Mouse (Mus musculus) neural tube, embryonic 15.5 days (tissue): ENCODE measurements at regions not wholly inside any gene's neighbourhood (a gene's known extent, or its start where the extent isn't known, plus 50 kb on each side); places are given as distances from the start of the nearest gene placed in this dataset.

ENCODE experiments used
- ATAC-seq: fragments of 200-750 bp; cut with Nextera tagmentation; 2 replicates; pipeline ENCODE4 v1.8.0; 2017; ENCODE audit warnings: mild to moderate bottlenecking, moderate TSS enrichment, moderate library complexity; ENCODE audit not compliant: low FRiP score
- H3K27ac ChIP-seq: fragments of 300-500 bp; sonication (generic); replicated peaks from 2 replicates; pipeline ENCODE4 v1.5.1; 2015; ENCODE audit warnings: mild to moderate bottlenecking, inconsistent platforms
- H3K27me3 ChIP-seq: fragments of 300-500 bp; sonication (generic); replicated peaks from 2 replicates; pipeline ENCODE4 v1.6.1; 2015; ENCODE audit warnings: inconsistent platforms
- H3K36me3 ChIP-seq: fragments of 300-500 bp; sonication (generic); 2 replicates; pipeline ENCODE4 v1.6.1; 2015; ENCODE audit warnings: inconsistent platforms
- H3K4me1 ChIP-seq: fragments of 300-500 bp; sonication (generic); 2 replicates; pipeline ENCODE4 v1.6.1; 2015; ENCODE audit warnings: inconsistent platforms
- H3K4me2 ChIP-seq: fragments of 300-500 bp; sonication (generic); 2 replicates; pipeline ENCODE4 v1.6.1; 2015; ENCODE audit warnings: inconsistent platforms, mild to moderate bottlenecking, moderate library complexity
- H3K4me3 ChIP-seq: fragments of 300-500 bp; sonication (generic); replicated peaks from 2 replicates; pipeline ENCODE4 v1.5.1; 2015; ENCODE audit warnings: mild to moderate bottlenecking, inconsistent platforms
- H3K9ac ChIP-seq: fragments of 300-500 bp; sonication (generic); replicated peaks from 2 replicates; pipeline ENCODE4 v1.6.1; 2015; ENCODE audit warnings: mild to moderate bottlenecking, inconsistent platforms
- H3K9me3 ChIP-seq: fragments of 300-500 bp; sonication (generic); replicated peaks from 2 replicates; pipeline ENCODE4 v1.6.1; 2016; ENCODE audit warnings: inconsistent platforms
- WGBS: fragments of 180-500 bp; shearing (Covaris S2); methylation state at CpG from one replicate; pipeline ENCODE4 v1.1.7; 2015; ENCODE audit warnings: mixed read lengths; 5-methylcytosine and 5-hydroxymethylcytosine counted together

GRCm38 (mm10) chr9:61593991-61594390, 221.8 kb downstream of the Tle3 start:
- H3K36me3 ChIP-seq, result no peaks in the 10 kb centered on the region
- no peak overlapping the region for H3K4me3 ChIP-seq
- 53% methylated on average over 6 of the region's 6 CpGs for WGBS
- no peak for ATAC-seq
- no peak overlapping the region for H3K9ac ChIP-seq
- no peak overlapping the region for H3K4me2 ChIP-seq
- 0 out of 2 replicates have a peak overlapping the region, but pooled peaks have one; percentile 13 for H3K27ac ChIP-seq
- no peaks in the 10 kb centered on the region for H3K9me3 ChIP-seq
- H3K27me3 ChIP-seq, result peaks cover 14% of the 10 kb centered on the region; the same call in 1 of the 2 replicates
- peaks cover 19% of the 10 kb centered on the region for H3K4me1 ChIP-seq

GRCm38 (mm10) chr9:61589727-61590299, 217.6 kb downstream of the Tle3 start:
- Histone ChIP-seq H3K36me3 (no peaks in the 10 kb centered on the region), H3K9ac (no peak overlapping the region), H3K4me2 (no peak overlapping the region), H3K4me3 (no peak overlapping the region), H3K4me1 (peaks cover 10% of the 10 kb centered on the region), H3K9me3 (no peaks in the 10 kb centered on the region), H3K27ac (no peak overlapping the region), H3K27me3 (0 out of 2 replicates have a peak, but pooled peaks cover under 1% of the 10 kb centered on the region)
- ATAC-seq, result no peak
- 89% methylated on average over 10 of the region's 10 CpGs for WGBS

- Histone ChIP-seq H3K4me1 (peaks cover 17% of the 10 kb centered on the region), H3K4me2 (no peak overlapping the region), H3K9ac (no peak overlapping the region), H3K27me3 (peaks cover 7% of the 10 kb centered on the region; the same call in 1 of the 2 replicates), H3K36me3 (no peaks in the 10 kb centered on the region), H3K4me3 (no peak overlapping the region), H3K27ac (peak overlapping the region; percentile 51), H3K9me3 (no peaks in the 10 kb centered on the region)
- 33% methylated on average over 21 of the region's 21 CpGs for WGBS
- ATAC-seq, result peak; percentile 61; the same call in 1 of the 2 replicates
Observed at GRCm38 (mm10) chr9:61583281-61584072, 211.3 kb downstream of the Tle3 start.

- whole genome bisulfite sequencing, result 83% methylated on average over 6 of the region's 6 CpGs
- H3K36me3 ChIP-seq, result no peaks in the 10 kb centered on the region
- H3K27ac ChIP-seq, result no peak overlapping the region
- H3K9me3 ChIP-seq, result no peaks in the 10 kb centered on the region
- no peak for ATAC-seq
- H3K27me3 ChIP-seq, result peaks cover 7% of the 10 kb centered on the region; the same call in 1 of the 2 replicates
- H3K4me2 ChIP-seq, result no peak overlapping the region
- peaks cover 17% of the 10 kb centered on the region for H3K4me1 ChIP-seq
- H3K9ac ChIP-seq, result no peak overlapping the region
- no peak overlapping the region for H3K4me3 ChIP-seq
Observed at GRCm38 (mm10) chr9:61581046-61581445, 208.9 kb downstream of the Tle3 start.

GRCm38 (mm10) chr9:61578255-61578654, 206.1 kb downstream of the Tle3 start:
- Histone ChIP-seq H3K4me3 (no peak overlapping the region), H3K4me2 (no peak overlapping the region), H3K9ac (no peak overlapping the region), H3K36me3 (no peaks in the 10 kb centered on the region), H3K4me1 (peaks cover 16% of the 10 kb centered on the region), H3K27me3 (peaks cover 7% of the 10 kb centered on the region; the same call in 1 of the 2 replicates), H3K9me3 (no peaks in the 10 kb centered on the region), H3K27ac (no peak overlapping the region)
- 72% methylated on average over 5 of the region's 5 CpGs for WGBS
- no peak for ATAC-seq

GRCm38 (mm10) chr9:61573634-61574359, 201.6 kb downstream of the Tle3 start:
- Histone ChIP-seq H3K4me2 (no peak overlapping the region; the same call in 1 of the 2 replicates), H3K9me3 (no peaks in the 10 kb centered on the region), H3K4me3 (no peak overlapping the region), H3K27ac (peak overlapping the region; percentile 76), H3K36me3 (no peaks in the 10 kb centered on the region), H3K27me3 (no peaks in the 10 kb centered on the region), H3K4me1 (peaks cover 17% of the 10 kb centered on the region), H3K9ac (no peak overlapping the region)
- 21% methylated on average over 21 of the region's 21 CpGs for WGBS
- ATAC-seq, result peak; percentile 41

- Histone ChIP-seq H3K27ac (no peak overlapping the region), H3K9me3 (no peaks in the 10 kb centered on the region), H3K4me3 (no peak overlapping the region), H3K27me3 (peaks cover 5% of the 10 kb centered on the region; the same call in 1 of the 2 replicates), H3K4me2 (no peak overlapping the region), H3K9ac (no peak overlapping the region), H3K36me3 (no peaks in the 10 kb centered on the region), H3K4me1 (peaks cover 24% of the 10 kb centered on the region)
- WGBS, result 29% methylated on average over 8 of the region's 8 CpGs
- ATAC-seq, result no peak
Observed at GRCm38 (mm10) chr9:61563017-61563416, 190.9 kb downstream of the Tle3 start.

GRCm38 (mm10) chr9:61561551-61561950, 189.4 kb downstream of the Tle3 start:
- Histone ChIP-seq H3K36me3 (no peaks in the 10 kb centered on the region), H3K9ac (no peak overlapping the region), H3K27me3 (no peaks in the 10 kb centered on the region; the same call in 1 of the 2 replicates), H3K4me3 (no peak overlapping the region), H3K4me1 (peaks cover 24% of the 10 kb centered on the region), H3K4me2 (no peak overlapping the region), H3K27ac (no peak overlapping the region; the same call in 1 of the 2 replicates), H3K9me3 (no peaks in the 10 kb centered on the region)
- ATAC-seq, result no peak
- 17% methylated on average over 8 of the region's 8 CpGs for WGBS

GRCm38 (mm10) chr9:61558621-61559020, 186.5 kb downstream of the Tle3 start:
- H3K27me3 ChIP-seq, result no peaks in the 10 kb centered on the region; the same call in 1 of the 2 replicates
- ATAC-seq, result peak; percentile 74
- WGBS, result 68% methylated on average over 10 of the region's 10 CpGs

GRCm38 (mm10) chr9:61557025-61557424, 184.9 kb downstream of the Tle3 start:
- Histone ChIP-seq H3K4me3 (no peak overlapping the region), H3K27me3 (no peaks in the 10 kb centered on the region; the same call in 1 of the 2 replicates), H3K9me3 (no peaks in the 10 kb centered on the region), H3K4me2 (no peak overlapping the region), H3K9ac (no peak overlapping the region), H3K4me1 (peaks cover 24% of the 10 kb centered on the region), H3K36me3 (no peaks in the 10 kb centered on the region), H3K27ac (no peak overlapping the region)
- 96% methylated on average over 7 of the region's 7 CpGs for WGBS
- no peak for ATAC-seq

More at GRCm38 (mm10) chr9:61558621-61559020, 186.5 kb downstream of the Tle3 start:
- Histone ChIP-seq H3K27ac (no peak overlapping the region), H3K36me3 (no peaks in the 10 kb centered on the region), H3K4me2 (no peak overlapping the region), H3K9ac (no peak overlapping the region), H3K9me3 (no peaks in the 10 kb centered on the region), H3K4me3 (no peak overlapping the region), H3K4me1 (peaks cover 31% of the 10 kb centered on the region)

- Histone ChIP-seq H3K9me3 (no peaks in the 10 kb centered on the region), H3K27me3 (no peaks in the 10 kb centered on the region; the same call in 1 of the 2 replicates), H3K4me1 (peaks cover 20% of the 10 kb centered on the region), H3K27ac (no peak overlapping the region), H3K36me3 (no peaks in the 10 kb centered on the region), H3K4me2 (no peak overlapping the region), H3K9ac (no peak overlapping the region), H3K4me3 (no peak overlapping the region)
- 71% methylated on average over 8 of the region's 8 CpGs for WGBS
- no peak for ATAC-seq
Observed at GRCm38 (mm10) chr9:61555173-61555572, 183.0 kb downstream of the Tle3 start.
